Mouse (Mus musculus) adrenal gland, adult 8-10 months (tissue): ENCODE results near the gene Arid3c. TPM values are rescaled to one million over a fixed set of nuclear protein-coding genes. Genes with fewer than 3 reads are reported as not detected.

Experiments
- DNase-seq: peaks from one replicate; pipeline ENCODE4 v3.0.0; 2022
- total RNA-seq, 4 experiments: library from RNA; stranded (reverse); gene quantifications; 2 replicates each; pipeline ENCODE4 v1.2.4; 2022

Gene Arid3c
- total RNA-seq, 4 experiments from 2014 or later = not detected

DNA sequence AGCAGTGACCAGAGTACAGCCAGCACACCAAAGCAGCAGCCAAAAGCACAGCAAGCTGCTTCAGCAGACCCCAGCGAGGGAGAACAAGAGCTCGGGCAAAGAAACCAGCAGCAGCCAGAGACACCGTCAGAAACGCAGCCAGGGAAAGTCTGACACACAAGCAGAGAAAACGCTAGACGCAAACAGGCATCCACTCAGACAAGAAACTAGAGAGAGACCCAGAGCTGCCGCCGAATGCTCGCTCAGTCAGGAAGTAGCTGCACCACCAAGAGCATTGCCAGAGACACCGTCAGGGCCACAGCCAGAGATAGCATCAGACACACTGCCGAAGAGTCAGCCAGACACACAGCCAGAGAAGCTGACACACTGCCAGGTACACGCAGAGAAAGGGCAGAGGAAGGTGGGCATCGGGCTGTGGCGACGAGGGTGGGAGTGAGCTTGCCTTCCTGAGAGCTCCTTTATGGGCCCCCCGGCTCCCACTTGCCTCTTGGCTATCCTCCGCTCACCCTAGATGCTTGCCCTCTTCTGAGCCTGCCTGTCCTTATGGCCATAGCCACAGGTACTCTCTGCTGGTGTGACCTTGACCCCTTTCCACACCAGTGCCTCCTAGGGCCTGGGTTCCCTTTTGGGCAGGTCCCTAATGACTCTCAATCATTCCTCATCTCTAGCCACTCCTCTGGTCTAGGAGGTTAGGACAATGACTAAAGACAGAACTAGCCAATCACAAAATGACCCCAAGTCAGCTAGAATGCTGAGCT, 54.5 kb downstream of the Arid3c start:
- peak; percentile 66 for DNase-seq

Other genes with a start within 250 kb of the Arid3c start
- 10 to 100 TPM in 3 of 4 experiments, 1 to 10 TPM in 1; 9.1 to 13.8 (median 10.6) TPM for gene AI464131, start 228.1 kb downstream of the Arid3c start, total RNA-seq
- gene 1110017D15Rik, start 213.8 kb downstream of the Arid3c start, total RNA-seq = under 1 TPM in 2 of 4 experiments, not detected in 2; 0.38 to 0.68 TPM
- 10 to 100 TPM; 21.1 to 33.4 (median 27.0) TPM for gene Fam219a, start 161.6 kb downstream of the Arid3c start, total RNA-seq
- gene Dnaic1, start 161.4 kb downstream of the Arid3c start, total RNA-seq = under 1 TPM in 3 of 4 experiments, not detected in 1; 0.49 to 0.94 (median 0.86) TPM
- 1 to 10 TPM; 3.8 to 5.6 (median 4.9) TPM for gene Enho, start 90.8 kb downstream of the Arid3c start, total RNA-seq
- gene Cntfr, start 34.1 kb downstream of the Arid3c start, total RNA-seq = 10 to 100 TPM; 41.4 to 50.9 (median 48.4) TPM
- 100 to 1,000 TPM in 2 of 4 experiments, 10 to 100 TPM in 2; 81.8 to 130 (median 112) TPM for gene Il11ra1, start 31.2 kb downstream of the Arid3c start, total RNA-seq
- gene Rpp25l, start 17.6 kb downstream of the Arid3c start, total RNA-seq = 10 to 100 TPM; 35.0 to 44.4 (median 41.8) TPM
- gene Dctn3, start 8.0 kb downstream of the Arid3c start, total RNA-seq = 100 to 1,000 TPM; 113 to 133 (median 119) TPM
- 10 to 100 TPM; 40.1 to 62.7 (median 51.0) TPM for gene Galt, start 24.1 kb upstream of the Arid3c start, total RNA-seq
- 10 to 100 TPM; 74.2 to 81.7 (median 78.8) TPM for gene Sigmar1, start 25.0 kb upstream of the Arid3c start, total RNA-seq
- 10 to 100 TPM; 37.6 to 56.9 (median 50.7) TPM for gene Ccl27a, start 43.1 kb upstream of the Arid3c start, total RNA-seq
- not detected for gene Gm21541, start 172.5 kb upstream of the Arid3c start, total RNA-seq
- 10 to 100 TPM in 2 of 4 experiments, 1 to 10 TPM in 2; 4.7 to 16.7 (median 10.7) TPM for gene Gm20878, start 210.4 kb upstream of the Arid3c start, total RNA-seq
- 1 to 10 TPM in 3 of 4 experiments, under 1 TPM in 1; 0.99 to 2.8 (median 1.6) TPM for gene Fam205a4, start 234.9 kb upstream of the Arid3c start, total RNA-seq